Mouse (Mus musculus) CD8-positive naive resting alpha-beta T cell, adult 2 months (primary cell): ENCODE data around the gene Gsc2.

Experiments
- DNase-seq, 2 experiments: peaks; one replicate each; pipeline ENCODE4 v3.0.0; 2022; ENCODE audit warnings: low read depth in 2 of 2, low spot score in 2 of 2

Gene Gsc2

DNA sequence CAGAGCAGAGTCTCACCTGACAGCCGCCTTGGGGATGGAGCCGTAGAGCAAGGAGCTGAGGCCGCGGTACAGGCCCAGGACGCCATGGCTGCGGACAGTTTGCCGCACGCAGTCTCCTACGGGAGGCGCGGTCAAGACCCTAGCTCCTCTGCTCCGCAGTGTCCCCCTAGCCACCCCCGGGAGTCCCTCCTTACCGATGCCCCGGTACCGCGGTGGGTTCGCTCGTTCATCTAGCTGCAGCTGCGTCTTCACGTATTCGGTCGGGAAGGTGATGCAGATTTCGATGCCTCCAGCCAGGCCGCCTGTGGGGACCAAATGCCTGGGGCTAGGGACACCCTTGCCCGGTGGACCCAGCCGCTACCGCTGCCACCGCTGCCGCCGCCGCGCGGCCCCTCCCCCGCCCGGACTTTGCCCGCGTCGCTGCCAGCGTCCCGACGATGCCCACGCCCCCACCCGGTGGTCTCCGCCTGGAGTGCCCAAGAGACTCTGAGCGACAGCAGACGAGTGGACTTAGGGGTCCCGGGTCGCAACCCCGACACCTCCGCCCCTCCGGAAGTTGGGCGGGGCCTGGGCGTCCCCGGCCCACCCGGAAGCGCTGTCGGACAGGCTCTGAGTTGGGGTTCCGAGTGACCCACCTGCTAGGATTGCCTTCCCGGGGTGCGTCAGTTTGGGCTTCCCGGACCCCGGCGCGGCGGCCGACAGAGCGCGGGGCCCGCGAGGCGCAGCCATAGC is 12.7 kb upstream of the Gsc2 start:
- peak in 1 of 2 experiments; percentile 18 for DNase-seq

DNA sequence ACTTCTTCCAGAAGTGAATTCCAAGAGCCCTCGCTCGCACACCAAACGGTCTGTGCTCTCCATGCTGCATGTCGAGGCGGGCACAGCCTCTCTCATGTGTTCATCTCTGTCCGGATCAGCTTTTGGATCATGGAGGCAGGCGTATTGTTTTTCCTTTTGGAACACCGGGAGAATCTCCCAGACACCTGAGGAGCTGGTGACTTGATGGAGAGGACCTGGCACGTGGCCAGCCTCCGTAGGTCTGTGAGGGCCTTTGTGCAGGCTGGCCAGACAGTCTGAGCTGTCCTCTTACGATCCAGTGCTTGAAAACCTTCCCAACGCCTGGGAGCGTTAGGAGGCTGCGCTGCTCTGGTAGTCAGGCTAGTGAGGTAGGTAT is 7.3 kb upstream of the Gsc2 start:
- DNase-seq = no peak

DNA sequence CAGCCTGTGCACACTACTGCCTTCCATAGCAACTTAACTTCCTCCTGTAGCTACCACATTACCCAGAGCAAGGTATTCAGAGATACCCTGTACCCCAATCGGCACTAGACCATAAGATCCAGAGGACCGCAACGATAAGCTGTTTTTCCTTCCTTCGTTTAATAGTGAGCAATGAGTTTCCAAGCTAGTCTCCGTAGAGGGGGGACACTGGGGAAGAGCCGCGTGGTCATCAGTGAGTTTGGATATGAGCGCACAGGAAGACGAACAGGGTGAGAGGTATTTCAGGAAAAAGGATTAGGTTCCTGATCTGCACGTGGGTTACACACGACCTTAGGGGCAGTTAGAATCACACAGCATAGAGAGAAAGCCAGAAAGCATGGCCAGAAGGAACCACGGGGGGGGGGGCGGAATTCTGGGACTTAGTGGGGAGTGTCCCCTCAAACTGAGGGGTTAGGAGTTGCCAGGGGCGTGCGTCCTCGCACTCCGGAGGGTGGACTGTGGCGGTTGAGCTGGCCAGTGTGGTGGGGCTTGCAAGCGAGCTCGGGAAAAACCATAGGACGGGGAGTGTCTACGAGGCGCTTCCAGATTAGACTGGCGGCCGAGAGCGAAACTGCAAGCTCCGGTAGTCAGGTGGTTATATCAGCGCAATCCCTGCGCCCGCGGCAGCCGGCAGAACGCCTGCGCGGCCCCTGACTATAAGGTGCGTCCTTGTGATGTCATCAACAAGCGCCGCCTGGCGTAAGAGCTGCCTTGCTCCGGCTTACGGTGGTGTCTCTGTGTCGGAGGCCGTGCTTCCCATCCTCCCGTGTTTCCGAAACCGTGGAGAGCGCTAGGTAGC is 6.7 kb upstream of the Gsc2 start:
- DNase-seq = peak; percentile 88 to 89

DNA sequence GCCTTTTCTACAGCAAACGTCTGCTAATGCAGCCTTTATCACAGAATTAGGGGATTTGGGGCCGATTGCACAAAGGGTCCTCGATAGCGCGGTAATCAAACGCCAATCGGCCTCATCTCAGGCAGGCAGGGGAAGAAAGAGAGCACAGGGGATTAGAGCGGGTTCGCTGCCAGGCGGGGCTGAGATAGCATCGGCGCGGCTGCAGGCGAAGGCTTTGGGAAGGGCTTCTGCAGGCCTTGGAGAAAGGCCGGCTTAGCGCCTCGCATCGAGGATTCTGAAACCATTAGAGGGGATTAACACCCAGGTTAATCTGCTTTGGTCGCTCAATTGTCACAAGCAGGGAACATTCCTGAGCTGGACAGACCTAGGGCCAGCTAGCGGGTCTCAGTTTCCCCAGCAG is 5.7 kb upstream of the Gsc2 start:
- no peak for DNase-seq

DNA sequence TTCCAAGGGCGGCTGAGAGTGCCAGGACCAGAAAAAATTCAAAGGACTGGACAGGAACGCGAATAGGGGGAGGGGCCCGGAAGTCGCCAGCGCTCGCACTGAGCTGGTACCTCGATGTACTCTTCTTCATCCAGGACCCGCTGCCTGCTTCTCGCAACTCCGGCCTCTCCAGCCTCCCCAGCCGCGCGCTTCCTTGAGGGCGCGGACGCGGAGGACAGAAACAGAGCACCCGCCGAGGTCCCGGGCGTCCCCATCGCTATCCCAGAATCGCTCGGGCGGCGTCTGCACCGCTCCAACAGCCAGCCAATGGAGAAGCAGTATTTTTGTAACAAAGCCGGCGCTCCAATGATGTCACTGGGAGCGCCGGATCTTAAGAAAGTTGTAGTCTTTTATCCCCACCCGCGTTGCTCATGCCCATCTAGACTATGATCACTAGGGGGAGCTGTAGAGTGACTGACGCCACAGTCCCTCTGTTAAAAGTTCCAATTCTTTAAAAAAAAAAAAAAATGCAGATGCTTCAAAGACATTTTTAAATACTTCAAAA is 3.7 kb downstream of the Gsc2 start, which contains the start of gene Ess2:
Ess2 (minus strand) TSS at position 297 of the 544 bp plus-strand sequence.
- DNase-seq = peak; percentile 83 to 86

DNA sequence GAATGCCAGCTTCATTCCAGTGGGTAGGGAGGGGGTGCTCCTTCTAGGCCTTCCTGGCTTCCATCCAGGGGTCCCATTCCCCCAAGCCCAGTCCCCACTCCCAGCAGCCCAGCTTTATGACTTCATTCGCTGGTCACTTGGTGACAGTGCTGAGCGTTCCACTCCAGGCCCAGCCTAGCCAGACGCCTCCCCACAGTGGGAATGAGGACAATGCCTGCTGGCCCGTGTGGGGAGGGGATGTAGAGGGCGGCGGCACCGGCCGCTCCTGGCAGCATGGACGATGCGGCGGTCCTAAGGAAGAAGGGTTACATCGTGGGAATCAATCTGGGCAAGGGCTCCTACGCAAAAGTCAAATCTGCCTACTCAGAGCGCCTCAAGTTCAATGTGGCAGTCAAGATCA is 16.4 kb downstream of the Gsc2 start, which contains the start of the genes Dgcr2 and Tssk2:
Dgcr2 (minus strand) TSS at position 101 of the 400 bp plus-strand sequence.
Tssk2 (plus strand) TSS at position 176 of the 400 bp plus-strand sequence.
- no peak for DNase-seq

DNA sequence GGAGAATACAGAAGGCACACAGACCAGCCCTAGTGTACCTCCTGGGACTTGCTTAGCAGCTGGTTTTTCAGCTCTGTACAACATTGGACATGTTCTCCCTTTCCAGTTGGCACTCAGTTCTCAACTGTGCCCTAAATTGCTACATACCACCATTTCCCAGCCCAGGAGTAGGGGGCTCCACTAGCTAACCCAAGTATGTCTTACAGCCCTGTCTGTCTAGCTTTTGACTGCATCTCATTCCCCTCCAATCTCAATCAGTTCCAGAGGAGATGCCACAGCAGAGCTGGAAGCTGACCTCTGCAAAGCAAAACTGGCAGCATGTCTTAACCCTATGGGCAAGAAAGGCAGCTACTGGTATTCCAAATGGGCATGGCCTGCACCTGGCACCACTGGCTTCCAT is 18.8 kb downstream of the Gsc2 start:
- no peak for DNase-seq

DNA sequence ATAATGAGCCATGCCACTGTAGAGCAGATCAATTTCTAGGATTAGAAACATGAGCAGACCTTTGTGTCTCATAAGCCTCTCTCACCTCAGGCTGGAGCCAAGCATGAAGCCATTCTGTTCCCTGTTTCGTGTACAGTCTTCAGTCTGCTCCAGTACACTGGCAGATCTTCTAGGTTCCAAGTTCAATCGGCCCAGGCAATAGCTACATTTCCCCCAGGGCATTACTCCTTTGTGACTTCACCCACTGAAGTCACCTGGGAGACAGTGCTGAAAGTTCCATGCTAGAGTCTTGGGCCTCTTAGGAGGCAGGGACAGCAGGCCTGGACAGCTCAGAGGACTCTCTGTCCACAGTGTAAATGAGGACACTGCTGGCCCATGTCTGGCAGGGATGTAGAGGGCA is 20.9 kb downstream of the Gsc2 start, which contains the start of gene Tssk1:
Tssk1 (plus strand) TSS at position 301 of the 400 bp plus-strand sequence.
- no peak for DNase-seq

DNA sequence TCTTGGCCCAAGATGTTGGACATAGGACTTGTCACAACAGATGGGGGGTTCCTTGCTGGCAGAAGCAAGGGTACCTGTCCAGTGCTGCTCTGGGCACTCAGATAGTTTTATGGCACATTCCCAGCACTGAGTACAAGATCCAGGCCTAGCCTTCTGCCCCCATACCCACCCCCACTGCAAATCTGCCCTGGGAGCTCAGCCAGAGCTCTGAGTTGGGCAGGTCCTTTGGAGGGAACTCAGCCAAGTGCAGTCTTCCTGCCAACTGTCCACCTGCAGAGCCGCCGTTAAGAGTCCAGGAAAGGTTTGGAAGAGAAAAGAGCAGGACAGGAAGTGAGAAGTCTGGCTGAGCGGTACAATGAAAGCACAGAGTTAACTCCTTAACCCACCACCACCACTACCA is 22.3 kb downstream of the Gsc2 start:
- no peak for DNase-seq

DNA sequence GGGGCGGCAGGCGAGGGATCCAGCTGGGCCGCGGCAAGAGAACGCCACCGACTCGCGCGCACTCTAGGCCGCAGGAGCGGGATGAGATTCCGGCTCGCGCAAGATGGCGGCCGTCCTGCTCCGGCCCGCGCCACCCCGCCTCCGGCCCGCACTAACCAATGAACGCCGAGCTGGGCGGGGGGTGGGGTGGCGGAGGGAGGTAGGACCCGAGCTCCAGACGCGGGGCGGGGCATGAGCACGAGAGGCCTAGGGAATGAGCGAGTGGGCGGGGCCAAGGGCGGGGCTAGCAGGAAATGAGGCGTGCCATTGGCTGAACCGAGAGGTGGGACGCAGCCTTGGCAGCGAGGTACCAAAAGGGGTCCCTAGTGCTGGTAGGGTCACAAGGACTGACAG is 23.3 kb downstream of the Gsc2 start, which contains the start of gene Gm20518:
Gm20518 (minus strand) TSS at position 105 of the 393 bp plus-strand sequence.
- DNase-seq = peak; percentile 96 to 98

DNA sequence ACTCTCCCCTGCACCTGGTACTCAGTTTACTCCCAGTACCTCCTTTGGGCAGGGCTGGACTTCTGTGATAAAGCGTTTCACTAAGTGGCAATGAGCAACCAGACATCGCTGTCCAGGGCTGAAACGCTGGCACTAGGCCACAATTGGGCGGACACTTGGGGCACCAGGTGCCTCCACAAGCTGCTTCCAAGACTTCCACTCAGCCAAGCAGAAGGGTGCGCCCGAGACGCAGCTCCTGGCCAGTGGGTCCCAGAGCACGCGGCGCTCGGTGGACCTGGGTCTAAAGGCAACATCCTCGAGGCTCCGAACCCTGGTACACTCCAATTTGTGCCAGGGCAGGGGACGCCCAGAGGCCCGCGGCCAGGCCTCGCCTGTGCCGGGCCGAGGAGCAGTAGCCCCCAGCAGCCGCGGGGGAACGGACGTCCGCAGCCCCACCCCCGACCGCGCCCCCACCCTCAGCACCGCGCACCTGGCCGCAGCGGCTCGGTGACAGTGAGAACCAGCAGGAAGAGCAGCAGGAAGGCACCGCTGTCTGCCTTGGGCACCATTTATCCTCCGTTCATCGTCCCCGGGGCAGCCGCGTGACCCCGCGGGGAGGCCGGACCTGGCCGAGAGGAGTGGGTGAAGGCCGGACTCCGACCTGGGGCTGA is 23.8 kb downstream of the Gsc2 start:
- DNase-seq = peak in 1 of 2 experiments; percentile 7

DNA sequence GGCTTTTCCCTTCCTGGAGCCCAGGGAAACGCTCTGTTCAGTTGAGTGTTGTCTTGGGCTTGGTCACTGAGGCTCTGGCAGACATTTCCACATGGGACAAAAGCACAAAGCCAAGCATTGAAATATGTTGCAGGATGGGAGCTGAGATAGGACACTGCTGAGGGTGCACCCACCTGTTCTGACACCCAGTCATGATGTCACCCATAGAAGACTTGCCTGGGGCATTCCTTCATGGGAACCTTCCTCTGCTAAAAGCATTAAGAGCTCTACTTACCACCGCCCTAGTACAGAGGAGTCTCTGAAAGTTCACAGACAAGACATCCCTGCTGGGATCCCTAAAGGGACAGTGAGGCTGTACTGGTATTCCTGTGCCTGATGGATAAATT is 24.5 kb downstream of the Gsc2 start:
- no peak for DNase-seq

DNA sequence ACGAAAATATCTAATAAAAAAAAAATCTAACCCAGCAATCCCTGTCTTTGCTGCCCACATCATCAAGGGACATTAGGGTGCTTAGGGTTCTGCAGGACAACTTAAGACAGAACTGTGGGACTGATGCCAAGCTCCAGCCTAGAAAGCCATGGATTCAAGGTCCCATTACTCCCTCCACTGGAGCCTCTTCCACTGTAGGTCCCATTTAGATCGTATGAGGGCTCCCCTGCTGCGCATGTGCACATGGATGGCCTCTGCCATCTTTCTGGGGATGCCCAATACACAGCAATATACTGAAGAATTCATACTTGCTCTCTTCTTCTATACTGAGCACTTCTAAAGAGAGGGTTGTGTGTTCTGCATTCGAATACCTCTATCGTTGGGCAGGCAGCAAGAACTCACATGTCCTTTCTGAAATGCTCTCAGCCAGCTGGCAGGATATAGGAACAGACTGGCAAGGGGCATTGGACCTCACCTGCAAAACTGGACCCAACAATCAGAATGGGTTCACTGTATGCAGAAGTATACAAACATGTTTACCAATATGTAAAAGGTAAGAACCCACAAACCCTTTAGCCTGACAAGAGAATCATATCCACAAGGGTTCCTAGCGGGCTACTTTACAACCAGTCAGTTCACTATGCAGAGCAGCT is 25.0 kb downstream of the Gsc2 start:
- DNase-seq = no peak

DNA sequence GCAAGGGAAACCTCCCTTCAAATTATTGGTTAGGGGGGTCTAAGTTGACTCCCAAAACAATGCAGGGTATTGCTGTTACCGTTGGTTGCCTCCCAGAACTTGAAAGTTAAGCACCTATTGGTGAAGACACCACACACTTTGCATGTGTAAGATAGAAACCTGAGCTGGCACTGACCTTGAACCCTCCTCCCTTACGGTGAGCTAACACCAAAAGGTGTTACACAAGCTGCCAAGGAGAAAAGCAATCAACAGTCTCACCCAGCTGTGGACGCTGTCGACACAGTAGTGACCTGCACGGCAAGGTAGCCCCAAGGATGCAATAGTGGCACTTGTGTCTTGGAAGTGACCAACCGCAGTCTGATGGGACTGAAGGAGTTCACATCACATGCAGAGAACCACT is 30.7 kb downstream of the Gsc2 start:
- no peak for DNase-seq

DNA sequence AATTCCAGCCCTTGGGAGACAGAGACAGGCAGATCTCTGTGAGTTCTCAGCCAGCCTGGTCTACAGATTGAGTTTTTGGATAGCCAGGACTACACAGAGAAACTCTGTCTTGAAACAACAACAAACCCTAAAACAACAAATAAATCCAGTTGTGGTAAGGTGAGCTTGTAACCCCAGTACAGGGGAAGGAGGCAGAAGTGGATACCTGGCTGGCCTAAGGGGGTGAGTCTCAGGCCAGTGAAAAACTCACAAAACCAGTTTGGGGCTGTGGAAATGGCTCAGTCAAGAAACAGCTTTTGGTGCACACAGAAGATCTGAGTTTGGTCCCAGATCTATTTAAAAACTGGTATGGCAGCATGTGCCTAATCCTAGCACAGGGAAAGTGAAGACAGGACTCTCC is 32.7 kb downstream of the Gsc2 start:
- DNase-seq = no peak

DNA sequence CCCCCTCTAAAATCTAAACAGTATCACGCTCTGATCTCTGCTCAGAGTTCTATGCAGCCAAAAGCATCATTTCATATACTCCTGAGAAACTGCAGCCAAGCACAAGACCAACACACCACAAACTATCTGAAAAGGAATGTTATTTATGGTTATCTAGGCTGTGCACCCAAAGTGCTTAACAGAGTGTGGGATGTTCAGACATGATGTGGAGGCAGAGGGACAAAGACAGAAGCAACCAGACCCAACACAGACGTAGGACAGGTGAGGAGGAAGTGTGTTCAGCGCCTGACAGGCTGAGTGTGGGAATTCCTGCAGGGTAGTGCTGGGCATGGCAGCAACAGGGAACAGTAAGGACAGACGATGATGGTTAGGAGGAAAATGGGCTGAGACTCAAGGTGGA is 35.3 kb downstream of the Gsc2 start:
- no peak for DNase-seq

DNA sequence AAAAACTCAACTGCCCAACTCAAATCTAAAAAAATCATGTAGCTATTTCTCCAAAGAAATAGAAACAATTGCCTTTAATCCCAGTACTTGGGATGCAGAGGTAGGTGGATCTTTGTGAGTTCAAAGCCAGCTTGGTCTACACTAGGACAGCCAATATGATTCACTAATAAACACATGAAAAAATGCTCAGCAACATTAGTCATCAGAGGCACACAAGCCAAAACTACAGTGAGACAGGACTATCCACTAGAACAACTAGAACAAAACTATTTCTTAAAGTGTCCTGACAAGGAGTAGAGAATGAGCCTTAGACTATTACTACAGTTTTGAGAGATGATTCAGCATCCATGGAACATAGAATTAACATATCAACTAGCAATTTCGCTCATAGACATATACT is 38.8 kb downstream of the Gsc2 start:
- no peak for DNase-seq

DNA sequence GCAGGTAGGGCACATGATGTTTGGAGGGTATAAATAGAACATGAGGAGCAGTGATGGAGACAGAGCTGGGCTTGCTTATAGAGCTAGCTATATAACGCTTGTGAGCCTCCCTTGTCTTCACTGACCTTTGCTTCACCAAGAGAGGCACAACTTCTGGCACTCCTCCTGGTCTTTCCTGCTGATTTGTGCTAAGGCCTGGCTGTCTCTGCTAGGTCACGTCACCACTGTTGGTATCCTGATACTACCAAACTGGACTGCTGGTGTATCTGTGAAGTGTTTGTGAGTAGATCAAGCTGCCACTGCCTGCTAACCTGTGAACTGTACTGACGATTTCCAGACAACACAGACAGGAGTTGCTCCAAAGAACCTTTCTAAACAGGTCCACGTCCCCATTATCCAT is 39.7 kb downstream of the Gsc2 start:
- no peak for DNase-seq

DNA sequence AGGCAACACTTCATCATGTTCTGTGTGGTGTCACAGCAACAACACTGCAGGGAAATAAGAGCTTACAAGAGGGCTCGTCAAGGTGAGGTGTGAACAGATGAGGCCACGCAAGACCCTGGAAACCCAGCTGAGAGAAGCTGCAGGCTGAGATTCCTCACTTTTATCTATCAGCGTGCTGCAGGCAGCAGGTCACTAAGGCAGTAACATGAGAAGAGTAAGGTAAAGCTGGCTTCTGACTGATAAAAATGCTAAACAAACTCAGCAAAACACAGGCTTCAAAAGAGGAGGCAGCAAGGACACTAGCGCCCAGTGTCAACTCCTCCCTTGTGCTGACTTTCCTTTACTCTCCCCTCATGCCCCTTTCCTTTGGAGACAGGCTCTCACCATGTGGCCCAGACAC is 41.9 kb downstream of the Gsc2 start:
- DNase-seq = no peak

DNA sequence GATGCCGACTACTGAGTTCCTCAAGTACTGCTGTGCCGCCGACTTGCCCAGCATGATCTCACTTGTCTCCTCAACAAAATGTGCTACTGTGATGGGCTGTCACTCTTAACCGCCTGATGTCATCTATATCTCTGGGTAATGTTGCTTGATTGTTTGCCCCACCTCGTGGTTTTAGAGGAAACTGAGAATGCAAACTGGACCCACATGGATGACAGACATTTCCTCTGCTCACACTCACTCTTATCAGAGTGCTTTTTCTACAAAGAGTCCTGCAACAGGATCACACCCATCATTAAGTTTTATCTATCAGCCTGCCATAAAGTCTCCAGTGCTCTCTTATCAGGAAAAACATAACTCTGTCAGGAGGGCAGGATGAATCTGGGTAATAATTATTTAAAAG is 43.6 kb downstream of the Gsc2 start:
- no peak for DNase-seq

DNA sequence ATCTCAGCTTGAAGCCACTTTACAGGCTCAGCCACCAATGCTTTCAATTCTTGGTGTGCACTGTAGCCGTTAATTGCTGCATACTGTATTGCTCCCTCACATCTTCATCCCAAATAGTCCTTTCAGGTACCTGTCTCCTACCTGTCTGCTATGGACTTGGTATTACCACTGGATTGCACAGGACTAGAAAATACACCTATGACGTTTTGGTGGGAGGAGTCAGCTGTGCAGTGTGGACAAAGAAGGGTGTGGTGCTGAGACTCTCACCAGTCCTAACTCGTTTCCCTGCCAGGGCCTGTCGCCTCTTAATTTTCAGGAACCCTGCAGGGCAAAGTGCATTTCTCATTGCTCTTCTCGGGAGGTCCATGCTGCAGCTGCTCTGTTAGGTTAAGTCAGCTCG is 49.1 kb downstream of the Gsc2 start:
- no peak for DNase-seq
